Mouse (Mus musculus): ENCODE data around the gene Dab1.

Dab1 gene

DNA sequence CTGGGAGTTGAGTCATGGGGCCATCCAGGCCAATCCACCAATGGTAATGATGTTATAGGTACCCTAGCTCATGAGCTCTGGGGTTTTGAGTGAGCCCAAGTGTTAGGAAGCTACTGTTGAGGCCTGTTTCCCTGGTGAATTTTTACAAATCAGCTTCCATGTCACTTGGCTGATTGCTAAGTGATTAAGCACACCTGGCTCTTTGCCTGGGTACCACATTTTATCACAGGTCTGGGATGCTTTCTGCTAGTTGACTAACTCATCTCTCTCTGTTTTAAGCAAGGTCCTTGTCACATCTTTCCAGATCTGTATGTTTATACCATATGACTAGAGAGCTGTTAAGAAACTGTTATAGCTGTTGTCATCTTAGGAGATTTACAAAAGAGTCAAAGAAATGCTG lies 1051.6 kb downstream of the Dab1 start:
- DNase-seq (ENCODE audit: low read depth) = no peak

DNA sequence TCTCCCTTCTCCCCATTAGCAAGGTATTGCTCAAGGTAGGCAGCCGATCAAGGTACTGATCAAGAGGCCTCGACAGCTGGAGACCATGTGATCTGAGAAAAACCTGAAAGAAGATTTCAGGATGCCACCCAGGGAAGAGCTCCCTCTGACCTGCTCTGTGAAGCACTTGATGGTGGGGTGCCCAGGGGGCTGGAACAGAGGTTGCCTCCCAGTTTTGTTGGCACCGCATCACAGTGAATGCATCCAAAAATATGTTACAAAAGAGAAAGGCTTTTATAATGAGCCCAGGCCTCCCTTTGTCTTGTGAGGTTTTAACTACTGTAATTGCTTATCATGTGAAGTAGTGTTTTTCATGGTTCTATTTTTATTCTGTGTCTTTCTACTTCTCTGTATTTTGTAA lies 1054.2 kb downstream of the Dab1 start:
- no peak for DNase-seq (ENCODE audit: low read depth)

DNA sequence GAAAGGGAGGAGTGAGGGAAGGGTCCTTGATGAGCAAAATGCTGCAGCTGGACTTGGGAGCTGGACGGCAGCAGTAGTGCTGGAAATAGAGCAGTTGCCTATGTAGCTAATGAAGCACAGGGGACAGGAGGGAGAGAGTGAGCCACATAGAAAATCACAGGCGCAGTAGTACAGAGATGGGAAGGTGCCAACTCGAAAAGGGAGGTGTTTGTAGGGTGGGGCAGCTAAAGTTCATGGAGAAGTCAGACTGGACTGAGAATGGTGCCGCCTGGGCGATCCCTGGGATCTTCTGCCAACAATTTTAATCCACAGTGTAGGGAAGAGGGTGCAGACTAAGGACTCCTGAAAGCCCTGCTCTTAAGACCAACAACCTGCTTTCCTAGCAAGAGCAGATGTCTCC lies 1055.5 kb downstream of the Dab1 start:
- DNase-seq (ENCODE audit: low read depth) = no peak

DNA sequence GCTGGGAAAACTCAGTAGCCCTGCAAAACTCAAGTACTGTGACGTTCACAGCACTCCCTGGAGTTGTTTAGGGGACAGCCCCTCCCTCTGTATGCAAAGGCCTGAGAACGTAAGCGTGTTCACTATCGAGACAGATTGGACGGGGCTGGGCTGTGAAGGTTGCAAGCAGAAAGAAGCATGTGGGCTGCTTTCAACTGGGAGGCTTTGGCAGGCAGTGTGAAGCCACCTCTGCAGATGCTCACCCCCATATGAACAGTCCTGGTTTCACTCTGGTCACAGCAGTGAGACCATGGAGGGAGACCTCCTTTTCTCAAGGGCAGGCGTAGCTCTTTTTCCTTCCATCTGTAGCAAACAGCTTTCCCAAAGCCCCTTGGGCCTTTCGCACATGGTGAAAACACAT lies 1059.1 kb downstream of the Dab1 start:
- DNase-seq (ENCODE audit: low read depth) = no peak

DNA sequence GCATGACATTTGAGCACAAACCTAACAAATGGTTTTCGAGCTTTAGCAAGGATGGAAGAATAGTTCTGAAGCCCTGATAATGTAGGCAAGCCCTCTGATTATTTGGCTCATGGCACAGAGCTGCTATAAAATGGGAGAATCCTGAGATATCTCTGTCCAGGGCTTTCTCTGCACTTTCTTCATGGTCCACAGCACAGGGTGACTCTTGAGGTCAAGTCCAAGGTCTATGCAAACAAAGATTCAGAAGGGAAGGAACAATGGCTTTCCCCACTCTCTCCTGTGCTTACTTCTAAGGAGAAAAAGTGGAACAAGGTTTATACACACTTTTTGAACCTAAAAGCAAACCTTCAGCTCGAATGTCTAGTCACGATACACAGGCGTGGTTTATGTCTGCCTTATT lies 1061.3 kb downstream of the Dab1 start:
- DNase-seq (ENCODE audit: low read depth) = no peak

DNA sequence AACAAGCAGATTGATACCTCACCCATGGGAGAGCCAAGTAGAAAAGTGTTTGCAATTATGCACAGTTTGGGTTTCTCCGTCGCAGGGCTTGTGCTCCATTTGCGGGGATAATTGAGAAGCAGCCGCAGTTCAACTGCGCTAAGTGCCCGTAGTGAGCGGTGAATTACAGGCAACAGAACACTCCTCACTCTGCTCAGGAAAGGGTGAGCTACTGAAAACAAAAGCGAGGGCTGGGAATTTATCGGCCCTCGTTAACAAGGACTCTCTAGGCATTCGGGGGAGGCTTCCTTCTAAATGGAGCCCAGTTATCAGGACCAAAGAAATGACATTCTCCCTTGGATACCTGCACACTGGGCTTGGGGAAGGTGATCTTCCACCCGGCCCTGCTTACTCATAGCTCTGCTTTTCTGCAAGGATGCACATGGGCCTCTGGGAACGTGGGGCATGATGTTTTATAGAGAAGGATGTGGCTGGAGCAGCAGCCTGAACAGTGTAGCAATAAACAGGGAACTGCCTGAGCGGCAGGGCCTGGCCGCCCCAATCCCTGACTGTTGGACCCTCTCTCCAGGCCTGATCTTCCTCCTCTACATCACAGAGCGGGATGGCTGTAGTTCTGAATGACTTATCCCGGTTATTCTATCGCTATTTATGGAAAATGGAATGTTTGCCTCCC lies 1067.1 kb downstream of the Dab1 start:
- no peak for DNase-seq (ENCODE audit: low read depth)

DNA sequence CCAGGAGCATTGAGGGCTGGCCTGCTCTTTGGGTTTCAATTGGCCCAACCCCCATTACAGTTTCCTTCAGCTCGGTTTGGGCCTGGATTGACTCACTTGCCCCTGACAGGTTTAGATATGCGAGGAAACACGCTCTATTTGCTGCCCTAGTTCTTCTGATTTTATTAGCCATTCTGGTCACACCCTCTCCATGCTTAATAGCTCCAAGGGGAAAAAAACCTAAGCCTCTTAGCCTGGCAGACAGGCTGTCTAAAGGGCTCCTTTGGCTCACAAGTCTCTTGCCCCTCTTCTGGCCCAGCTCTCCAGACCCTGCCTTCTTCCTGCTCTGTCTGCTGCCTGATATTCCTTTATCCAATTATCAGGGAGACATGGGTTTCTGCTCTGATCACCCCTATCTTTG lies 1069.9 kb downstream of the Dab1 start:
- DNase-seq (ENCODE audit: low read depth) = no peak

DNA sequence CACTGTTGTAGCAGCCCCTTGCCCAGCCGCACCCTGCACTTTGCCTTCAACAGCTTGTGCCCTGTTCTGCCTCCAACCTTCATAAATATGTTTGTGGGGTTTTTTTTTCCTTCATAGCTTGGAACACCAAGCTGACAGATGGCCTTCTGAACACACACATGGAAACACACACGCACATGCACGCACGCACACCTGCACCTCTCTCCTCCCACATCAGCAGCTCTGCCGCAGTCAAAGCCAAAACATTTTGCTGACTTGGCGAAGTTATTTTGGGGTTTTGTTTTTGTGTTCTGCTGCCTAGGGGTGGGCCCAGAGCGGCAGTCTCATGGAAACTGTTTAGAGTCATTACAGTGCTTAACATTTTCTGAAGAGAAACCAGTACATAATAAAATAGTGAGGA lies 1071.9 kb downstream of the Dab1 start:
- no peak for DNase-seq (ENCODE audit: low read depth)

DNA sequence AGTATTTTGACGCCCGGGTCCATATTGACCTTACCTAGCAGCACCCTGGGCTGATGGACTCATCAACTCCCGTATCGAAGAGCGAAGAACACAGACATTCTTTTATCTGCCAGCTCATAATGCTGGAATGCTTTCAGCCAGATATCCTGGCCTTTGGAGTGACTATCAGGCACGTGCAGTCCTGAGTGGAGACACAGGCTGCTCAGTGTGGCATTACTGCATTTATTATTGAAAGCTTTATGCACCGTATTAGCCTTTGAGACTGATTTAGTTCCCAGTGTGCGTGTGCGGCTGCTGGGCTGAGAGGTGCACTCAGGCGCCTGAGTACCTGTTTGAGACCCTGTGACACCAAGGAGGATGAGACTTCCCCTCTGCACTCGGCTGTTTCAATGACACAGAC lies 1075.0 kb downstream of the Dab1 start:
- no peak for DNase-seq (ENCODE audit: low read depth)

DNA sequence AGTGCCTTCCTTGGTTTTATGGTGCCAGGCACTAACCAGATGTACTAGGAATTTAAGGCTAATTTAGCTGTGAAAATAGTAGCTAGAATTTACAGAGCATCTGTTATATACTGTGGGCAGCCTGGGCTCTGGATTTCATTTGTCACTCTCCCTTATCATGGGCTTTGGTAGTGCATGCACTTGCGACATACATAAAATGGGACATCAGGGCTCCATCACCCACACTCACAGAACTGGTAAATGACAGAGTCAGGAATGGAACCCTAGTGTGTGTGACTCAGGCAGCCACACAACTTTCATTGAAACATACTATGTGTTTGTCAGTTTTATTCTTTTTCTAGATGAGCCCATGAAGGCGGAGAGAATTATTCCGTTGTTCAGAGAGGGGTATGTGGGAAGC lies 1077.4 kb downstream of the Dab1 start:
- no peak for DNase-seq (ENCODE audit: low read depth)

DNA sequence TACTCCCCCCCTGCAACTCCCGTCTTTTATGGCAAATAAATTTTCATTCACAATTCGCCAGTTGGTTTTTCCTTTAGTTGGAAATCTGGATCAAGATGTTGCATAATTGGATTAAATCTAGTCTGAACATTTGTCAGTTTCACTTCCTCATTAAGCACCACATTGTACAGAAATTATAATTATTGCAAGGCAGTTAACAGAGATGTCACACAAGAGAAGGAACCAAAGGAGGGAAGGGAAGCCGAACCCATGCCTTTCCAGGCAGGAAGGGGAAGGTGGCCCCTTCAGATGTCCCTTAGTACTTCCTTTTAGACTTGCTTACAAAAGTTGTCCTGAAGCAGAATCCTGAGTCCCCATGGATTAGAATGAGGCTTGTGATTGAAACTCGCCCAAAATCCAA lies 1078.5 kb downstream of the Dab1 start:
- no peak for DNase-seq (ENCODE audit: low read depth)

DNA sequence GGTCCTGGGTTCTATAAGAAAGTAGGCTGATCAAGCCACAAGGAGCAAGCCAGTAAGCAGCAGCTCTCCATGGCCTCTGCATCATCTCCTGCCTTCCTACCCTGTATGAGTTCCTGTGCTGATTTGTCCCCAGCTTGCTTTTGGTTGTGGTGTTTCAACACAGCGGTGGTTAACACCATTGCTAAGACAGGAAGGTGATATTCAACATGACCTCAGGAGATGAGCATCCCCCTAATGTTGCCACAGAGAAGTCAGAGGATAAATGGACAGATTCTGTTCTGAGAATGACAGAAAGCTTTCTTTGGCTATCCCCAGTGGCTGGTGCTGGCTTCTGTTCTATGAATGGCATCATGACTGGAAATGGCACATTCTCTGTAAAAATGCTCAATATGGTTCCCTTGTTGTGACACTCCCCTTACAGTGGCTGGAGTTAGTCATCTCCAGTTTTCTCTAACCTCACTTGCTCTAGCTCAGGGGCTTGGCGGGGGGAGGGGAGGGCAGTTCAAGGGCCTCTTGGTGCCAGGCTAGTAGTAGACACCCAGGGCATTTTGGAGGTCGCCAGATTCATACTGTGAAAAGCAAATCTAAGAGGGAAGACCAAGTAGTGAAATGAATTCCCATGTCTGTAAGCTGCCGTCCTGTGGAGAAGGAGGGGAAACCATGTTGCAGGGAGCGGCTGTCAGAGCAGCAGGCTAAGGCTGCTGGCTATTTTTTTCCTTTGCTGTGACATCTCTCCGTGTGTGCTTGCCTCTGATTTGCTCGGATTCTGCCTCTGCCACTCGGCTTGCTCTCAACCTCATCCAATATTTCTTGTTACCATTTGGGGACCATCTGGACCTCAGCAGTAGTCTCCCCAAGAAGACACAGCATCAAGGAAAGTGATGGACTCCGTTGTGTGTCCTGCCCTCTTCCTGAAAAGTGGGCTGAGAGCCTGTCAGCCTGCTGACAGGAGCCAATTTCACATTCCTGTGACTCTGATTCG lies 1086.8 kb downstream of the Dab1 start:
- no peak for DNase-seq (ENCODE audit: low read depth)

DNA sequence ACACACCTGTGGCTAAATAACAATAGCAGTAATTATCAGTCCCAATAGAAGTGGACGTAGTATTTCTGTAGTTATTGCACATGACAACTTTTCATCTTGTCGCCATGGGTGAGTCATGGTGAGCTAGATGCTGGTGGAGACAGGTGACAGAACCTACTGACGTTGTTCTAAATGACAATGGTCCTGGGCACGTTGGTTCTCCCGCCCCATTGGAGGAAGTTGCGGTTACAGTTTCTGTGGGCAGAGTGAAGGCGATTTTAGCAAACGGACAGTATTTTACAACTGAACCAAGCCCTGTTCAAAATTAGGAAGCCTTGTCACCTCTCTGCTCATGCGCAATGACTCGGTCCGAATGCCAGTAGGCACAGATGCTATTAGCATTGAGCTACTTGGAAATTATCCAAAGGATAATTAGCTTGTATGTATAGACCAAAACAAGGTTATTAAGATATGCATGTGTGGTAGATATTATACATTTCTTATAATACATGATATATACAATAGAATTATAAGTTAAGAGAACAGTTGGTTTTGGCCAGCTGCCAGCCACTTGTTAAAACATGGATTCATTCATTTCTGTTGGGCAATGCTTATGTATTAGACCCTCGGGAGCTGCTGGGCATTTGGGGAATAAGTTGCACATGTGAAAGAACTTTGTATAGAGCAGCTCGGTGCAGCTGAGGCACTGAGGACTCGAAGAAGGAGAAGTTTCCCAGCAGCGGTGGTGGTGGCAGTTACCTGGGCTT lies 1093.4 kb downstream of the Dab1 start:
- no peak for DNase-seq (ENCODE audit: low read depth)

DNA sequence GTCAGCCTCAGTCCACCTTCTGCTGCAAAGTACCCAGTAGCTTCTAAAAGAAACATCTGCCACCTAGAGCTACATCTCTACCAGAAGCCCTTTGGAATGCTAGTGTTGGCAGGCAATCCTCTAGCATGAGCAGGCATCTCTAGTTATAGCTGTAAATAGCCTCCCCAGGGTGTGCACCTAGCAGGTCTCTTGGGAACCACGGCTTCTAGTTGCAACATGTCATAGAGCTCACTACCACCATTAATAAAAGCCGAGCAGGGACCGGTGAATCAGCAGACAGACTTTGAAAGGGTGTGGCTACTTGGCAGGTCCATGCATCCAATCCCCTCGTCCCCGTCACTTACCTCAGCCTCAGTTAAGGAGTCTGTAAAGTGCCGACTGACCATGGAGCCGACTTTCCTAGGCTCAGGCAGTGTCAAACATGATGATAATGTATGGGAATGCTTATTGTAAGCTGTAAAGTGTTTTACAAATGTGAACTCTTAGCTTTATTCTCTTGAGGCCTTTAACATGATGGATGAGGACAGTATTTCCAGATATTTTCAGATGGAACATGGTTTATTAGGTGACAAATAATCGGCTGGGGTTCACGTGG lies 1095.9 kb downstream of the Dab1 start:
- no peak for DNase-seq (ENCODE audit: low read depth)

DNA sequence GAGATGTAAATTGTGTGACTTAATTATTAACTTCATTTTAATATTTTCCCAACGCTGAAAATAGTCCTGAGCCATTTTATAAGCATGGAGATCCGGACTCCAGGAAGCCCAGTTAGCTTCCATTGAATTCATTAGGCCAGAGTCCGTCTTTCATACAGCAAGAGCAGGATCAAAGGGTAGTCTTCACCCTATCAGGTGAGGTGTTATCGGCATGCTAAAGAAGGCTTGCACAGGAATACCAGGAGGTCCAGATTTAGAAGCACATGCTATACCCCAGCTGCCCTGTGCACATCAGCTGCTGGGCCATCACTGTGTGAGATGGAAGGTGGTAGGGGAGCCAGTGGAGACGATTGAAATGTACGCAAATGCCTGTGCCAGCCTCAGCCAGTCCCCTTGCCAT lies 1096.7 kb downstream of the Dab1 start:
- no peak for DNase-seq (ENCODE audit: low read depth)

DNA sequence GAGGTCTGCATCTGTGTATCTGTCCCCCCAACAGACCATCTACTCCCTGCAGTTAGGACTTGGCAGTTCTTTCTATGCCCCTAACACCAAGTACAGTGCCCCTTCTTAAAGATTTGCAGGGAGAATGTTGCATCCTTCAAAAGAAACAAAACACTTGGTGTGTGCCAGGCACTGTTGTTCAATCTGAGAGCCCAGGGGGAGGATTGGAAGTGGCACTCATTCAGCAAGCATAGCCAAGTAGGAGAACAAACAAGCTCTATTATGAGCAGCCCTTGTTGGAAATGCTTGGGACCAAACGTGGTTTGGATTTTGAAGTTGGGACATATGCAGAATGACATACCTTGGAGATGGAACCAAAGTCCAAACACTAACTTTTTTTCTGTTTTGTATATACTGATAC lies 1097.3 kb downstream of the Dab1 start:
- DNase-seq (ENCODE audit: low read depth) = no peak

DNA sequence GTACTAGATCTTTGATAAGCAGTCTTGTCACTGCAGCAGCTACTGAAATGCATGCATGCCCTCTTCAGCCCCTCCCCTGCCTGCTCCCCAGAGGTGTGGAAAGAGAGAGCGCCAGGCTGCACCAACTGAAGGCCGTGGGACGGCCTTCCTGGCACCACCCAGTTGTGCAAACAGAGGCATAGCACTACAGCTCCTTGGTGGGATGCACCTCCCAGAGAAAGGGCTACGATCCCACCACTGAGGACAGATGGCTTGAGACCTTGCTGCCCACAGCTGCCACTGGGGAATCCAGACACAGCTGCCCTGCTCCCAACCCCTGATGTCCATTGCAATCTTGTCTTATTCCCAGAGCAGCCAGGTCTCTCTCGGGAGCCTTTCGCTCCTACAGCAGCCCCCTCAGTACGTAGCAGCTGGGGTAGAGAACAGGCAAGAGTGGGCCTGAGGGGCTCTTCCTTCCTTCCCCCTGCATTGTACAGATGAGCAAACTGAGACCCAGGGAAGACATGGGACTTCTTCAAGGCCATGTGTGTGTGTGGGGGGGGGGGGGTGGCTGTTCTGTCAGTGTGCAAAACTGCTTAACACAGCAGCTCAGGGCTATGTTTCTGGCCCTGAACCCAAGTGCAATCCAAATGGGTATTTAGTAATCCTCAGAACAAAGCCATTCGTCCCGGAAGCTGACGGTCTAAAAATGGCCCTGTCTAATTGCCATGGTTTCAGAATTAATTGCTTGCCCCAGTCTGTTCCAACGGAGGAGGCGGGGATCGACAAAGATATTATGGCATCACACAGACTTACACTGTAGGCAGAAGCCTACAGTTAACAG lies 1100.0 kb downstream of the Dab1 start:
- no peak for DNase-seq (ENCODE audit: low read depth)

DNA sequence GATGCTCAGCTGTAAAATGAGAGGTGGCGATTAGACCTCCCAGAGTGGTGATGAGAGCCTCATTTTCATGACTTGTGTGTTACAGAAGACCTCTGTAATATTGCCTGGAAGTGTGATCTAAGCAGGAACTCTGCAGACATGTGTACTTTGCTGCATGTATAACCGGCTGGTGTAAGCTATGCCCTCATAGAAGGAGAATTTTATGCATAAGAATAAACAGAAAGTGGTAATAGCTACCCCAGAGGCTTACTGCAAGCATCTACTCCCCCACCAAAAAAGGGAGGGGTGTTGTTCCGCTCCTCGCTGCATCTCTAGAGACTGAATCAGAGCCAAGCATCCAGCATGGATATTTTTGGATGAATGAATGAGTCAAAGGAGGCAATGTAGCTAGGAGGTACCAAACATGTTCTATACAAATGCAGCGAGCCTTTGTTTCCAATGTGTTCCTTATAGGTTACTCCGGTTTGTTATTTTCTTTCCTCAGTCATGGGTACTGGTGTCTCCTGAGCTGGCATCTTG lies 1104.4 kb downstream of the Dab1 start:
- no peak for DNase-seq (ENCODE audit: low read depth)

DNA sequence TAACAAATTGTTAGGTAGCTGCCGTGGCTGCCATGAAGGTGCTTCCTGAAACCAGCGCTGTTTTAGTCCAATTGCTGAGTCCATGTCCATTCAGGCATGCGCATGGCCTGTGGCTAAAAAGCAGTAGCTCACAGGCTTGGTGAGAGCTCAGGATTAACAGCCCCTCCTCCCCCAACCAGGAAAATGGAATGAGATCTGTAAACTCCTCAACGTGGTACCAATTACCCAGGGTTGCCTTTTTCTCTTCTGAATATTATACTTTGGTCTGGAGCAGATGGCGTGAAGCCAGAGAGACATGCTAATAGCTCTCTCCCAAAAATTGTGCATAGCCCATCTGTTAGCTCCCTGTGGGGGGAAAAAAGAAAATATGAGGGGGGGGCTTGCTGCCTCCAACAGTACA lies 1105.1 kb downstream of the Dab1 start:
- no peak for DNase-seq (ENCODE audit: low read depth)

DNA sequence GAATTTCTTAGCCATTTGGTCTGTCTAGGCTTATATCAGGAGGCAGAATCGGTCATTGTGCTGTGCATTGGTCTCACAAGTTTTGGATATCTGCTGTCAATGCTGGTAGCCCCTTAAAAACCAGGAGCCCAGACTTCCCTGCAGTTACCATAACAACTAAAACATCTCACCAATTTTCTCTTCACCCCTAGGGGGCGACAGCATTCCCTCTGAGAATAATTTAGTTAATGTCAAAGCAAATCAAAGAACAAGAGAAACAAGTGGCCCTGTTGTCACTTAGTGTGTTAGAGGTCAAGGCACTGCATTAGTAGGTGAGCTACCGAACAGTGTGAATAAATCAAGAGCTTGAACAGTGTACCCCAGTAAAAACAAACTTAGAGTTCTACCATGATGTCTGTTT lies 1106.5 kb downstream of the Dab1 start:
- no peak for DNase-seq (ENCODE audit: low read depth)

DNA sequence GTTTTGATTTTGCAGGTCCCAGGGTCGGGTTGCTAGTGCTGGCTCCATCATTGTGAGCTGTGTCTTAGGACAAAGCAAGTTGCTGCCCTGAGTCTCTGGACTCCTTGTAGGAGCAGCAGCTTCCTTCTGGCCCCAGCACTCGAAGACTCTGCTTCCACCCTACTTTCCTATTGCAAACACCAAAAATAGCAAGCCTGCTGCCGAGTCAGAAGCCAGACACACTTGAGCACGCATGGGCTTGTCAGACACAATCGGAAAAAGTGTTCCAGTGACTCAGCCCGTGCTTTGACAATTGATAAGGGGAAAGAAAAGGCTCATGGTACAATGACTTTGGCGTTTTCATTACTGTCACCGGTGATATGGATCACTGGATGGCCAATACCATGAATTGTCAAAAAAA lies 1110.0 kb downstream of the Dab1 start:
- no peak for DNase-seq (ENCODE audit: low read depth)
